Mouse (Mus musculus) liver, postnatal 0 days (tissue): ENCODE measurements around the gene Kcnh4.

Experiments
- CTCF ChIP-seq: sonication (generic); IDR thresholded peaks from 2 replicates; pipeline ENCODE4 v1.5.1; 2016; ENCODE audit warnings: antibody characterized with exemption, low read depth
- EP300 ChIP-seq: IDR thresholded peaks from 2 replicates; pipeline ENCODE4 v1.6.1; 2016; ENCODE audit warnings: antibody characterized with exemption, low read depth, mild to moderate bottlenecking

DNA sequence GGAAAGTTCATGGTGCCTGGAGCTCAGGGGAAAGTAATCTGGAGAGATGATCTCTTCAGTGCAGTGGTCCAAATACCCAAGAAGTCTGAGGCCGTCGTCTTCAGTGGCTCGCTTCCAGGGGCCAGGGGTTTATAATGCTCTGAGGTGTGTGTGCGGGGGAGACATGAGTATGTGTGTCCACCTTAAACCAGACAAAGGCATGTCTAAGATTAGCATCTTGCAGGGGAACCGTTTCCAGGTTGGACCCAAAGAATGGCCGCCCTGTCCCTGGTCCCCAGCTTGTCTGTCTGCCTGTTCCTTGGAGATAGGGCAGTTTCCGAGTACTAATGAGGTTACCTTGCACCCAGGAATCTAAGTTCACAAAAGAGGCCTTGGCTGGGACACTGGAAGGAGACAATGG is 3.1 kb upstream of the Kcnh4 start, which contains the start of gene Hcrt:
- TF ChIP-seq CTCF = no peak
- TF ChIP-seq EP300 = no peak
